20 mouse cellular contexts compared by ENCODE assay signal in genomic region chr4:105840386-105840785, GRCm38 (mm10). TPM values are rescaled to one million over a fixed set of nuclear protein-coding genes. Genes with fewer than 3 reads are reported as not detected.
"Had no signal": no experiment of that assay in that cellular context is flagged by ENCODE, and none has a peak within 500 bp of the region (broad histone marks: within the 10 kb centered on the region; RNA-seq: fewer than 3 reads in every experiment).

No protein-coding gene starts in this region.

- H3K4me2 ChIP-seq: intestine, embryonic 15.5 days; limb, embryonic 12.5 days; limb, embryonic 15.5 days; liver, embryonic 11.5 days; lung, embryonic 14.5 days had no signal

- DNase-seq: layer of hippocampus, postnatal 36 days; left cerebral cortex, postnatal 4 days; liver, postnatal 0 days; lung, embryonic 14.5 days; midbrain, embryonic 14.5 days; thymus, adult 18-20 months; thymus, postnatal 4 days had no signal

- H3K27ac ChIP-seq: intestine, embryonic 15.5 days; limb, embryonic 12.5 days; limb, embryonic 15.5 days; liver, embryonic 14.5 days; macrophage had no signal

- H3K4me3 ChIP-seq: intestine, embryonic 15.5 days; limb, embryonic 12.5 days; limb, embryonic 15.5 days had no signal

- H3K36me3 ChIP-seq: intestine, embryonic 15.5 days; limb, embryonic 12.5 days; limb, embryonic 15.5 days had no signal

- H3K9me3 ChIP-seq: intestine, embryonic 15.5 days; limb, embryonic 12.5 days; limb, embryonic 15.5 days had no signal

- H3K27me3 ChIP-seq: intestine, embryonic 15.5 days; limb, embryonic 12.5 days; limb, embryonic 15.5 days had no signal

- ATAC-seq: intestine, embryonic 15.5 days; liver, postnatal 0 days; lung, postnatal 0 days had no signal

- H3K9ac ChIP-seq: intestine, embryonic 15.5 days; limb, embryonic 12.5 days; limb, embryonic 15.5 days; liver, embryonic 14.5 days; liver, postnatal 0 days; lung, embryonic 14.5 days had no signal

RNA-seq across cellular contexts. Expression of gene Gm12728, which starts 50.7 kb away (rescaled TPM):
- polyA plus RNA-seq: intestine, embryonic 15.5 days; limb, embryonic 12.5 days; limb, embryonic 15.5 days; liver, embryonic 11.5 days; liver, embryonic 14.5 days; liver, postnatal 0 days; lung, postnatal 0 days; macrophage; midbrain, embryonic 14.5 days; neural tube, embryonic 11.5 days; neural tube, embryonic 14.5 days; small intestine, adult 2 months; spleen, adult 2 months; stomach, embryonic 16.5 days; testis, adult 2 months had no signal
